Mouse (Mus musculus): ENCODE data around the gene Fam71f1.
"Not testable (repeated sequence)": the region's sequence is repeated elsewhere in the genome, so short reads cannot be mapped to it uniquely, and the experiment has no call there.

DNA sequence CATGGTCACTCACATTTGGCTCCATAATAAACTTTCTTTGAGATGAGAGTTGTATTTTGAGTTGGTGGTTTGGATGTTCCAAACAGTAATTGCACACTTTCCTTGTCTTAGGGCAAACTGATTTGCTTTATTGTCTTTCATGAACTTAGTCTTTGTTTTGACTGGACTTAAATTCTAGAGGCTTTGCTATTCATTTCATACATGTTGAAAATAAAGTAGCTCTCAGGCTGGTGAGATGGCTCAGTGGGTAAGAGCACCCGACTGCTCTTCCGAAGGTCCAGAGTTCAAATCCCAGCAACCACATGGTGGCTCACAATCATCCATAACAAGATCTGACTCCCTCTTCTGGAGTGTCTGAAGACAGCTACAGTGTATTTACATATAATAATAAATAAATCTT is 27.6 kb downstream of the Fam71f1 start:
- TF ChIP-seq CTCF (IDR thresholded peaks at IDR 0.05; ENCODE audit: insufficient read depth, low read length); POLR2A (IDR thresholded peaks at IDR 0.05; ENCODE audit: borderline replicate concordance, extremely low read depth, low read depth, low read length): not testable (repeated sequence)

All from lung, adult 2 months (tissue).